Mouse (Mus musculus) neutrophil, adult 5-6 weeks (primary cell): ENCODE measurements around the gene Gm28710. TPM values are rescaled to one million over a fixed set of nuclear protein-coding genes. Genes with fewer than 3 reads are reported as not detected.

Source experiments
- ATAC-seq: fragments of 151-379, 151-347 bp; 2 replicates; pipeline ENCODE4 v1.8.0; 2017; ENCODE audit warnings: mild to moderate bottlenecking, moderate TSS enrichment; ENCODE audit not compliant: insufficient number of reproducible peaks, poor library complexity, low FRiP score, severe bottlenecking; ENCODE audit errors: extremely low read depth
- total RNA-seq: library from RNA; stranded (forward); fragments of 200-1000 nt; gene quantifications from 2 replicates; pipeline ENCODE4 v1.2.3, GENCODE M21; 2017

Gene Gm28710
- not detected in 2 replicates for total RNA-seq

DNA sequence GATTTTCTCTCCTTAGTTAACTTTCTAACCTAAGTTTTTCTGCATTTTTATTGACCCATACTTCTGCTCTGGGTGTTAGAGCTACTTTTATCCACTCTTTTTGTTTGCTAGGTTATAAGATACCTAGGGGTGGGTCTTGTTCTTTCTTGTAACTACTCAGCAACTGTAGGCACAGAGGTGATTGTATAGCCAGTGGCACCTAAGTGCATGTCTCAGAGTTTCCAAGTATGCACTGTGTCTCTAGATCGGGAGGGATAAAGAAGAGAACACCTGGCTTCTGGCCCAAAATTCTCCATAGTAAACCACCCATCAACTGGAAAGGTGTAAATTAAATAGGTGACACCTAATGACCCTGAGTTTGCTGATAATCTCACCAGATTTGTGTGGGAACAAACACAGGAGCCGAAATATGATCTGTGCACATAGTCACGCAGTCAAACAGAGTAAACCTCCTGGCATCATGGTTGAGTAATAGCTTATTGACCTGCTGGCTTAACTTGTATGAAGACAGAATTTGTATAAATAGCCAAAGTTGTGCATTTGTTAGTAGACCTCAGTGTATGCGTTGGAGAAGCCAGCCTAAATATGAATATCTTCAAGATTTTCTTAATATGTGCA lies at the start of gene Gm28710:
Gene Gm28710 (plus strand): TSS at position 568 of the 618 bp plus-strand sequence.
- ATAC-seq = no peak

DNA sequence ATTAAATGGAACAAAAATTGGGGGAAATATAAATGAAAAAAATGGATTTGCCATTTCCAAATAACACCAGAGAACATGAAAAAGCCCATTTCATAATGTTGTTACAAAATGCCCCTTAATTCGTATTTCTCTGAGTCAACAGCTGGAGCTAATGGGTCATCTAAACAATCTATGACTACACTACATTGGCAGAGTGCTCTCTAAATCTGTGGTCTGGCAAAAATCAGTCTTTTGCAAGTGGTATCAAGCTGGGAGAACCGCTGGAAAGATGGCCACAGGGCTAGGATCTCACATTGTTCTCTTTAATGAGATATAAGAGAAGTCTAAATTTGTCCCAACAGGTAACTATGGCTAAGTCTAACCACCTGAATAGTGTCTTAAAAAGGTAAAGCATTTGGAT lies 14.4 kb upstream of the Gm28710 start:
- no peak for ATAC-seq

DNA sequence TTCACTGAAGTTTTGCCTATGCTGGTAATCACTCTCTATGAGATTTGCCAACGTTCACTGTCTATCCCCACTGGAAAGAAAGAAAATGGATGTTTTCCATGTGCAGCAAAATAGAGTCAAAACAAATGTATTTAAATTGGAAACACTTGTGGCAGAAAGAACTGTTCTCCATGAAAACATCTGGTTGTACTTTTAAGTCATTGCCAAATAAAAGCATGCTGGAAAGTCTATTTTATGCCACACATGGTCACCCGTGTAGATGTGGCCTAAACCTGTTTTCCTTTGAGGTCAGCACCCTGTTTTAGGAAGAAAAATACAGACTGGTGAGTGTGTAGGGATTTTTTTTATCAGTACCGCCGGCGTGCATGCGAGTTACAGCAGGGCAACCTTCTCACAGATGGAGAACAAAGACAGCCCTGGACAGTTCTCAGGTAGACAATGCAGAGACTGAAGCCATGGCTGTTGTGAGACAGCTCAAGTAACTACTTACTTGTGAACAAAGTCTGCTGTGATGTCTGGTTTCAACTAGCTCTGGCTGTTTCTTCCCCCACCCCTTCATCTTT lies 12.9 kb upstream of the Gm28710 start:
- no peak for ATAC-seq

DNA sequence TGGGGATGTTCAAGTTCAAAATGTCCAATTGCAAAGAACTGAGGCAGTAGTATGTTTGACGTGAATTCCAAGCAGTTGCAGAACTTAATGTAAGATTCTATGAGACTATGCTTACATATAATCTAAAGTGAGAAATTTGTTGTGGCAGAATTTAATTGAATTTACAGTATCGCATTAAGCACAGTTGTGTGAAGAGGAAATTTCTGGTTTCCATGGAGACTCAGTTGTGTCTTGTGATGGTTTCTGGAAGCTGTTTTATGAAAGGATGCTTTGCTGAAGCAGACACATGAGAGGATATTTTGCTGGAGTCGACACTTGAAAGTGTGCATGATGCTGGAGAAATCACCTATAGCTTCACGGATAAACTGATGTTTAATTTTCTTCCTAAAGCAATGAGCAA lies 6.0 kb upstream of the Gm28710 start:
- no peak for ATAC-seq

DNA sequence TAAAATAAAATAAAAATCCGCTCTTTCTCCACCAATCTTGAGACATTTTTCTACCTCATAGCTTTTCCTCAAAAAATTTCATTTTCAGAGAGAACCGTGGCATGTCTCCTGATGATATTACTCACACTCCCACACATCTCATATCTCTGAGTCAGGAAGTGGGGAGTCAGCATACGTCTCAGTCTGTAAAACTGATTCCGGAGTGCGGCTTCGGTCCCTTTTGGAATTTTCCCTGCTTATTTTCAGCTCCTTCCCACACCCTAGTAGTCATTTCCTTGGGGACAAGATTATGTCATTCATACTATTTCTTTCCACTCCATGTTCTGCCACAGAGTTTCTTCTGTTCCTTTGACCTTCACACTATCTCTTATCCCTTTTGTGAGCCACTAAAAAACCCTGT lies 3.4 kb downstream of the Gm28710 start:
- no peak for ATAC-seq

DNA sequence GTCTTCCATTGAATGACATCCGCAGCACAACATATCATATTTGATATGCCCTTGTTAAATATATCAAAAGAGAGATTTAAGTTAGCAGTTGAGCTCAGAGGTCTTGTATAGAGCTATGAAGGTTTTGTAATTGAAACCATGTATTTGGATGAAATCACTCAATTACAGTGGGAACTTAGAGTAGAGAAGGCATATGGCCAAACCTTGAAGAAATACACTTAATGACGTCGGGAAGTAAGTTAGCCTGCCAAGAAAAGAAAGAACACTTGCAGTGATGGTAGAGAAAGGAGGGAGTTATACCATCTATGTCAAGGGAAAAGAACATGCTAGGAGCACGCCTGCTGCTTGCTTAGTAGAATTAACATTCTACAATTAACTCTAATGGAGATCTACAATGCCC lies 11.1 kb downstream of the Gm28710 start:
- ATAC-seq = no peak

DNA sequence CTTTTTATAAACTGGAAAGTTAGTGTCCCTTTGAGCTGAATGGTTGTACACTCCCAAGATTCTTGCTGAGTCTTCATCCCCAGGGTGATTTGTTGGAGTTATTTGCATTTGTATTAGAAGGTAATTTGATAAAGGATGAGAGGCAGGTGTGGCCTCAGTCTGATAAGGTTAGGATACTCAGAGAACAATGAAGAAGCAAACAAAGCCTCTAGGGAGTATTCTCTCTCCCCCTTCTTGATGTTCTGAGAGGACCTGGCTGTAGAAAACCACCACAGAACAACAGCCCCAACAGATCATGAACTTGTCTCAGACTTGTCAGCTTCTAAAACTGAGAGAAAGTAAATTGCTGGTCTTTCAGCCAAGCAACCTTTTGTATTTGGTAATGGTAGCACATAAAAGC lies 47.4 kb downstream of the Gm28710 start:
- ATAC-seq = no peak

DNA sequence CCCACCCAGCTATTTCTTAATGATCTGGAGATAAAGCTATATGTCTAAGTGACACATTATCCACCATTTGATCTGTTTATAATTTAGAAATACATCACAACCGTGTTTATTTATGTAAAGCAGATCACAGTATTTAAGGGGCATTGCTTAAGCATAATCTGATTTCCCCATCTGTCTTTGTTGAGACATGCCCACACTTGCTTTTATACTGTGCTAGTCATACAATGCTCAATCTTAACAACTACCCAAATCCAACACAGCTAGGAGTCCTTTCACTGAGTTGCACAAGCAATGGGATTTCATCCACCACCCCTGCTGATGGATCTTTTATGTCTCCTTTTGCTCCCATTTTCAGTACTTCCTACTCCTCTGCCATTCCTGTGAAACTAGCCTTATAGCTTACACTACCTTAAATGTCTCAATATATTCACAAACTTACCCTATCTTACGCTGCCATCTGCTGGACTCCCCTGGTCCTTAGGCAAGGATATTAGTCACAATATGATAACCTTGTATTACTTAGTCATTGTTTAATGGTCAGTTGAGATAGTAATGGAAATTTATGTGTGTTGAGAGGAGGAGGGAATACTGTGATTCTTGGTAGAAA lies 77.8 kb downstream of the Gm28710 start:
- no peak for ATAC-seq

DNA sequence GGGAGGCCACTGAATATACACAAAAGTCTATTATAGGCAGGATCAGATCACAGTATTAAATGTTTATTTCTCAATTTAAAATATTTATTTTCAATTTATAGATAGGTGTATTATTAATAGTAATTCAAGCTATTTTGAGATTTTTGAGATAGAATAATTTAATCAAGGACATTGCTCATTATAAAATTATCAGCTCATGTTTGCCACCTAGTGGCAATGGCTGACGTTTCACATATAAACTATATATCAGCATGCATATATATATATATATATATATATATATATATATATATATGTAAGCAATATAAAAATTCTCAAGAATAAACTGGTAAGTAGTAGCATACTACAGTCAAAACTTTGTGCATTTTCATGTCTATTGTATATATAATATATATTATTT lies 102.6 kb downstream of the Gm28710 start:
- no peak for ATAC-seq

DNA sequence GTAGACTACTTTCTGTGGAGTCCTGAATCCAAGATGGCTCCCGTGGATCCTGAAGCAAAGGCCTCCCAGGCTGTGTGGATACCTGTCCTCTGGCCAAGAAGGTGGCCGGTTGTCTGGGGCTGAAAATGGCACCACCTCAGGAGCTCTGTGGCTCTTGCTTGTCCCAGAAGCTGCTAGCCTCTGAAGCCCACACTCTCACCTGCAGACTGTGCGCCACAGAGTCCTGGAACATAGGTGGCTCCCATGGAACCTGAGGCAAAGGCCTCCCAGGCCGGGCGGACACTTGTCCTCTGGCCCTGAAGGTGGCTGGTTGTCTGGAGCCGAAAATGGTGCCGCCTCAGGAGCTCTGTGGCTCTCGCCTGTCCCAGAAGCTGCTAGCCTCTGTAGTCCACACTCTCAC lies 128.2 kb downstream of the Gm28710 start:
- ATAC-seq = no peak

DNA sequence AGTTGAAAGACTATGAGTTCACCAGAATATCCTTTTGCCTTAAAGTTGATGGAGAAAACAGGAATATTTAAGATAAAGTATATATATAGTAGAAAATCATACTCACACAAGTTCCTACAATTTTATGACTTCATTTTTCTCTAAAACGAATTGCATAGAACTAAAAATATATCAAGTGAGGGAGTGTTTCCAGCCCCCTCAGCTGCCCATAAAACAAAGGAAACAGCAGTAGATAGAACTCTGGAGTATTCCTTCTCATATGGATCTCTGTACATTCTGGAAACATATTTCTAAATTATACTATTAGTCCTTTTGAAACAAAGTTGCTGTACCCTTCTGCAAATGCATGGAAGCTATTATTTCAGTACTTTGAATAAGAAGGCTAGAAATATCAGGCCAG lies 130.9 kb downstream of the Gm28710 start:
- no peak for ATAC-seq

Other genes starting within 250 kb of the Gm28710 start
- gene Hgf, start 238.3 kb upstream of the Gm28710 start, total RNA-seq = 11.4 and 16.2 TPM in 2 replicates